Mouse (Mus musculus): ENCODE data around the gene Map3k14.

Map3k14 gene

DNA sequence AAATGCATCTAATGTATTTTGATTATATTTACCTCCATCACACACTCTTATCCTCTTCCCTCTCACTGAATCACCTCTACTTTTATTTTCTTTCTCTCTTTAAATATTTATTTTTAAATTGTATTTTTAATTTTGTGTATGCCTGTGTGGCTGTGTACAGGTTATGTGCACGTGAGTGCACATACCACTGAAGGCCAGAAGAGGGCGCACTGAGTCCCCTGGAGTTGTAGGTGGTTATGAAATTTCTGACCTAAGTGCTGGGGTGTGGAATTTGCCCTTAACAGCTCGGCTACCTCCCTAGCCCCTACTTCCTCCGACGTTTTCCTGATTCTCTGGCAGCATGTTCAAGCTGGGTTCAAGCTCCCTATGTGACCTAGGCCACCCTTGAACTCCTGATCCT lies 53.6 kb downstream of the Map3k14 start:
- in situ Hi-C loops (cut with MseI, MboI): no loop called here

- in situ Hi-C loops (cut with MseI, MboI): no loop called here
Measured at GRCm38 (mm10) chr11:103210291-103210690, 57.0 kb downstream of the Map3k14 start.

GRCm38 (mm10) chr11:103208458-103208857 lies 58.8 kb downstream of the Map3k14 start, which contains the start of gene 1700023F06Rik:
TSS of gene 1700023F06Rik (minus strand) at chr11:103208558.
- in situ Hi-C loops (cut with MseI, MboI): no loop called here

- in situ Hi-C loops (cut with MseI, MboI): no loop called here
Measured at GRCm38 (mm10) chr11:103206203-103206602, 61.1 kb downstream of the Map3k14 start.

DNA sequence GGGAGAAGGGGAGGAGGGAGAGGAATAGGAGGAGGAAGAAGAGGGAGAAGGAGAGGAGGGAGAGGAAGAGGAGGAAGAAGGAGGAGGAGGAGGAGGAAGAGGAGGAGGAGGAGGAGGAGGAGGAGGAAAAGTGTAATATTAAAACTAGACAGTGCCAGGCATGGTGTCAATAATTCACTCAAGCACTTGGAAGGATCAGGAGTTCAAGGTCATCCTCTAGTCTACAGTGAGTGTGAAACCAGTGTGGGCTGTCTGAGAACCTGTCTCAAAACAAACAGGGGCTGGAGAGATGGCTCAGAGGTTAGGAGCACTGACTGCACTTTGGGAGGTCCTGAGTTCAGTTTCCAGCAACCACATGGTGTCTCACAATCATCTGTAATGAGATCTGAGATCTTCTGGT lies 64.9 kb downstream of the Map3k14 start:
- in situ Hi-C loops (cut with MseI, MboI): no loop called here

DNA sequence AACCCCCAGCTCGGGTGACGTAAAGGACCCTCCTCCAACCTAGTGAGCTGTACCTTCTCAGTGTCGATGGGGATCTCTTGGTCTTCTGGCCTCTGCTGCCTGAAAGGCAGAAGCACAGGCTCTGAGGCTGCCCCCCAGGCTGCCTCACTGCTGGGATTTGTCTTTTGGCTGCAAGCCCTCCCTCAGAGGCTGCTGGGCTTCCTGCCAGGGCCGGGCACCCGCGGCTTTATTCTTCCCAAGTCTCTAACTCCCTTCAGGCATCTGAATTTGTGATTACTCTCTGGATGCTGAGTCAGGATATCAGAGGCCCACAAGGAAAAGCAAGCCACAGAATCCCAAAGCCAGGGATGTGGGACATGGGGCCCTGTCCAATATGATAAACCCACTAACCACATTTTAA lies 65.6 kb downstream of the Map3k14 start:
- in situ Hi-C loops (cut with MseI, MboI): no loop called here

DNA sequence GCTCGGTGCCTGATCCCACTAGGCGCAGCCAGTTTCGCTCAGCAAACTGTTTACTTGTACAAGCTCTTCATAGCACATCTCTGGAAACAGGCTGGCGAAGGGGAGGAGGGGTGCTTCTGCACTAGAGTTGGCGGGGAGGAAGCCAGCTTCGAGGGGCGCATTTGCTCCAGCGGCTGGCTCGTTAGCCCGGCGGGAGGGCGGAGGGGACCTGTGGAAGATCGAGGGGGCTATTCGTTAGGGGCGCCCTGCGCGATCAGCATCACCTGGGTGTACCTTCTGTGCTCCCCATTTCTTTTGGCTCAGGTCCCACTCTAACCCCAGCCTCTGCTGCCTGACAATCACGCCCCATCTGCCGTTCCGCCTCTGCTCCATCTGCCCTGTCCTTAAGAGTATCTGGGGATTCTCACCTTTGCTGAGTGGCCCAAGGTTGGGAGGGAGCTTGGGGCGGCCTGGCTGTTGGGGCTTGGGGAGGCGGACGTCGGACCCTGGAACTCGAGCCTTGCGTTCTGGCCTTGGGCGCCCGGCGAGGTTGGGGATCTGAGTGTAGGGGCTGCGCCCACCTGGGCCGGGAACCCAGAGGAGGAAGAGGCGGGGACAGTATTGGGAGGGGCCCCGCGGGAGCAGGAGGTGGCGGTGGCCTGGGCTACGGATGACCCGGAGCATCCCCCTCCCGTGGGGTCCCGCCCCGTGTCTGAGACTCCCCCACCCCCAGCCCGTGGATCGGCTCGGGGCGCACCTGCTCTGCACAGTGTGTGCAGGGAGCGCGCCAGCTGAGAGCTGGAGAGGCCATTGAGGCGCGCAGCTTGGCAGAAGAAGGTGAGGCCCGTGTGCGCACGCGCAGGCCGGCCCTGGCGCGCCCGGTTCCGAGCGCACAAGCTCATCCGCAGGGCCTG lies 68.1 kb downstream of the Map3k14 start:
- in situ Hi-C loops (cut with MseI, MboI): no loop called here

- in situ Hi-C loops (cut with MseI, MboI): no loop called here
Measured at GRCm38 (mm10) chr11:103198339-103198738, 68.9 kb downstream of the Map3k14 start.

- in situ Hi-C loops (cut with MseI, MboI): no loop called here
Measured at GRCm38 (mm10) chr11:103197340-103197739, 69.9 kb downstream of the Map3k14 start.

GRCm38 (mm10) chr11:103195656-103196055 lies 71.6 kb downstream of the Map3k14 start:
- in situ Hi-C loops (cut with MseI, MboI): no loop called here

DNA sequence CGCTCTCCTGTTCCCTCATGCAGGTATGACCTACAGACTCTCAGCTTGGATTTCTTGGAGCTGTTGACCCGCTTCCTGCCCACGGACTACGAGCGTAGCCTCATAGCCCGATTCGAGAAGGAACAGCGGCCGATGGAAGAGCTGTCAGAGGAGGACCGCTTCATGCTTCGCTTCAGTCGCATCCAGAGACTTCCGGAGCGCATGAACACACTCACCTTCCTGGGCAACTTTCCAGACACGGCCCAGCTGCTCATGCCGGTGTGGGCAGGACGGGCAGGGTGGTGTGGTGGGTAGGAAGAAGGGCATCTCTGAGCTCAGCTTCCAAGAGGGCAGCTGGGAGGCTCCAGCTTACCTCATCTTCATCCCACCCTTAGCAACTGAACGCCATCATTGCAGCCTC lies 72.0 kb downstream of the Map3k14 start:
- in situ Hi-C loops (cut with MseI, MboI): no loop called here

DNA sequence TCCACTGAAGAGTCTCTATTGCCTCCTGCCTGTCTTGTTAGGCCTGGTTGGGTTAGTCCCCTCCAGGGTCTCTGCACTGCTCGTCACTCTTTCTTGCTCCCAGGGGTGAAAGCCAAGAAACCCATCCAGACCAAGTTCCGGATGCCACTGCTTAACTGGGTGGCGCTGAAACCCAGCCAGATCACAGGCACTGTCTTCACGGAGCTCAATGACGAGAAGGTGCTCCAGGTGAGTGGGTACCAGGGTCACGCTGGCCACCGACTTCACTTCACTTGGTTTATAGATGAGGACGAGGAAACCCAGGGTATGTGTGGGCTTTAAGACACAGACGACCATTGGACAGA lies 73.5 kb downstream of the Map3k14 start:
- in situ Hi-C loops (cut with MseI, MboI): no loop called here

- in situ Hi-C loops (cut with MseI, MboI): no loop called here
Measured at GRCm38 (mm10) chr11:103192956-103193824, 74.1 kb downstream of the Map3k14 start.

DNA sequence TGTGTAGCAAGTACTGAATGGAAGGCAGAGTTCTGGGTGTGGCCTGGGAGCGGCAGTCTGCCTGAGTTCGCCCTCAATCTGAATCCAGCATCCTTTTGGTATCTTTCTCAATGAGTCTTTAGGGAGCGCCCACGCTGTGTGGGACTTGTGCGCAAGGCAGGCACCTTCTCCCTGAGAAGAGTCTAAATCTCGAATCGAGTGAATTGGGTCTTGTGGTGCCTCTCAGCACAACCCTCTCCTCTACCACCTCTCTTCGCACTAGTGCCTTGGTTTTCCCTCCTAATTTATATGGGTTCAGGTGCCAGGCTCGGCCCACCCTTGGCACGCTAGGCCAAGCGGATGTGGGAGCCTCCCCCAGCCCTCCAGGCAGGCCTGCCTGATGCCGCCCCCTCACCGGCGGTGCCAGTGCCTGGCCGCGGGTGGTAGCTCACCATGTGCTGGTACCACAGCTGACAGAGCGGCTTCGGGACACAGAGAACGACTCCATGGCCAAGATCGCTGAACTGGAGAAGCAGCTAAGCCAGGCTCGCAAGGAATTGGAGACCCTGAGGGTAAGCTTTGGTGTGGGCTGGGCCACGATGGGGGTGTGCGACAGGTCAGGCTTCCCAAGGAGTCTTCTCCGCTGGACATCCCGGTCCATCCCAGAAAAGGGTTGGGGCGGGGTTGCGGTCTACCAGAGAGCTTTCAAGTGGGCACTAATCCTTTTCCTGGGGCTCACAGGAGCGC lies 74.9 kb downstream of the Map3k14 start:
- in situ Hi-C loops (cut with MseI, MboI): no loop called here

GRCm38 (mm10) chr11:103184891-103185290 lies 82.4 kb downstream of the Map3k14 start:
- in situ Hi-C loops (cut with MseI, MboI): no loop called here

GRCm38 (mm10) chr11:103181911-103182310 lies 85.4 kb downstream of the Map3k14 start:
- in situ Hi-C loops (cut with MseI, MboI): no loop called here

- in situ Hi-C loops (cut with MseI, MboI): no loop called here
Measured at GRCm38 (mm10) chr11:103181349-103181748, 85.9 kb downstream of the Map3k14 start.

DNA sequence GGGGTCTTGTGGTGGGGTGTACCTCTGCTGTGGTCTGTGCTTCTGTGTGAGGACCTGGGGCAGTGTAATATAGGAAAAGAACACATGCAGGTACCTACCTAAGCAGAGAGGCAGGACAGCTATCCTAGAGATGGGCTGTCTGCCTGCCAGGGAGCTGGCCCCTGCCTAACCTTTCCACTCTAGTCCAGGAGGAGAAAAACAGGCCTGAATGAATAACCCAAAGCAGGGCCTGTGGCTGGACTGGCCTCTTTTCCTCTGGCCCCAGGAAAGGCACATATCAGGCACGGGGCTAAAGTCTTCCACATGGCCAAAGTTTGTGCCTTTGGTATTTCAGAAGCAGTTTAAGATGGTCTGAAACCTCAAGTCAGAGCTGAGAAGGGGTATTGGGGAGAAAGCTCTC lies 86.8 kb downstream of the Map3k14 start:
- in situ Hi-C loops (cut with MseI, MboI): no loop called here

GRCm38 (mm10) chr11:103178748-103179147 lies 88.5 kb downstream of the Map3k14 start:
- in situ Hi-C loops (cut with MseI, MboI): loop anchor here in 1 of 2 experiments (10.0 kb wide), 1 partner anchor 146 kb away; no protein-coding TSS in a partner anchor

DNA sequence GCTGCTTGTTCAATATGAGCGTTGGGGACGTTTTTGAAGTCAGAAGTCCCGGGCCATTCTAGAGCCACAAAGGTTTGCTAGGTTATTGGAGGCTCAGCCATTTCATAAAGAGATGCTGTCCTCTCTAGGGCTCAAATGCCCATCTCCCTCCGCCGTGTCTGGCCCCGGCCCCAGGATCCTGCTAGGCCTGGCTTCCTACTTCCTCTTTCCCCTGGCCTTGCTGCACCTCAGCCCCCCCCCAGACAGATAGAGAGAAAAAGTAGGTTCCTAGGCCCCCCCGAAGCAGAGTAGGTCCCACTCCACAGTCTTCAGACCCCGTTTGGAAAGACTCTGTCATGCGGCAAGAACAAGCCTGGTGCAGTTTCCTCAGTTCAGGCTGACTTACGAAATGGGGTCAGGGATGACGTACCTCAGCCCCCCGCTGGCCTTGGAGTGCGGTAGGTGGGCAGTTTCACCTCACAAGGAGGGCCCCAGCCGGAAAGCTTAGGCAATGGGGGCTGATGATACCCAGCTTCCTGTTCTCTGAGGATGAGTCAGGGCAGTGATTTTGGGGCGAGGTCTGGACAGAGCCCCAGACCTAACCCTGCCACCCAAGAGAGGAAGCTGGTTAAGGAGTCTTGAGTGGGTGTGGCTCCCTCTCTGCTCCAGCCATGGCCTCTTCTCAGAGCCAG lies 89.3 kb downstream of the Map3k14 start:
- in situ Hi-C loops (cut with MseI, MboI): loop anchor here in 1 of 2 experiments (10.0 kb wide), 1 partner anchor 147 kb away; no protein-coding TSS in a partner anchor

- in situ Hi-C loops (cut with MseI, MboI): loop anchor here in 1 of 2 experiments (10.0 kb wide), 1 partner anchor 148 kb away; no protein-coding TSS in a partner anchor
Measured at GRCm38 (mm10) chr11:103177216-103177615, 90.1 kb downstream of the Map3k14 start.

Data from mouse trophoblast stem cell (cell line).